Mouse (Mus musculus) ES-E14 (cell line): ENCODE data around the gene Slc15a1. TPM values are rescaled to one million over a fixed set of nuclear protein-coding genes. Genes with fewer than 3 reads are reported as not detected.

Experiments
- DNase-seq: peaks from one replicate; pipeline ENCODE4 v3.0.0-alpha.2; 2013; ENCODE audit warnings: low read depth, low spot score
- H3K27ac ChIP-seq: 2 replicates; pipeline ENCODE4 v1.5.1; 2012; ENCODE audit warnings: low read depth, mild to moderate bottlenecking, low read length, moderate library complexity, mixed read lengths; ENCODE audit not compliant: poor library complexity, insufficient read depth, severe bottlenecking
- H3K36me3 ChIP-seq: 2 replicates; pipeline ENCODE4 v1.6.1; 2012; ENCODE audit warnings: mild to moderate bottlenecking, low read length, moderate library complexity, mixed read lengths; ENCODE audit not compliant: control insufficient read depth, poor library complexity, insufficient read depth, severe bottlenecking
- H3K4me1 ChIP-seq, 2 experiments: fragments of 150-350 bp in 1 of 2; sonication (generic) in 1 of 2; 2 replicates each; pipeline ENCODE4 v1.6.1; 2012; ENCODE audit warnings: low read length in 2 of 2, mild to moderate bottlenecking in 1 of 2, mixed read lengths in 1 of 2; ENCODE audit not compliant: control insufficient read depth in 2 of 2, insufficient read depth in 2 of 2, poor library complexity in 1 of 2
- H3K4me3 ChIP-seq, 2 experiments: fragments of 150-350 bp in 1 of 2; sonication (generic) in 1 of 2; 2 replicates each; pipeline ENCODE4 v1.5.1; 2012; ENCODE audit warnings: low read length in 2 of 2, low read depth in 1 of 2, mild to moderate bottlenecking in 1 of 2, mixed read lengths in 1 of 2; ENCODE audit not compliant: insufficient read depth in 1 of 2, poor library complexity in 1 of 2, severe bottlenecking in 1 of 2
- H3K9ac ChIP-seq: 2 replicates; pipeline ENCODE4 v1.6.1; 2012; ENCODE audit warnings: low read depth, mild to moderate bottlenecking, low read length, mixed read lengths; ENCODE audit not compliant: poor library complexity, insufficient read depth, severe bottlenecking
- H3K9me3 ChIP-seq: fragments of 150-350 bp; sonication (generic); 2 replicates; pipeline ENCODE4 v1.6.1; 2012; ENCODE audit warnings: low read depth, mild to moderate bottlenecking, low read length; ENCODE audit not compliant: control insufficient read depth, insufficient read depth
- CHD2 ChIP-seq: IDR thresholded peaks from 2 replicates; pipeline ENCODE4 v1.6.1; 2014; ENCODE audit warnings: mild to moderate bottlenecking, low read depth, low read length, inconsistent platforms
- HCFC1 ChIP-seq: IDR thresholded peaks from 2 replicates; pipeline ENCODE4 v1.6.1; 2012; ENCODE audit warnings: low read length, inconsistent platforms, borderline replicate concordance; ENCODE audit not compliant: insufficient read depth
- MAFK ChIP-seq: IDR thresholded peaks from 2 replicates; pipeline ENCODE4 v1.6.1; 2014; ENCODE audit warnings: mild to moderate bottlenecking, low read depth, low read length, inconsistent platforms; ENCODE audit not compliant: insufficient read depth
- ZC3H11A ChIP-seq: IDR thresholded peaks from 2 replicates; pipeline ENCODE4 v1.6.1; 2012; ENCODE audit warnings: low read depth, mild to moderate bottlenecking, inconsistent platforms, low read length, borderline replicate concordance
- ZNF384 ChIP-seq: IDR thresholded peaks from 2 replicates; pipeline ENCODE4 v1.6.1; 2012; ENCODE audit warnings: low read depth, low read length, inconsistent platforms
- in situ Hi-C, 2 experiments: fragments of 600-800 bp; cut with MboI; formaldehyde crosslinking; loops; one replicate each; pipeline ENCODE4 v1.15.1; 2025; ENCODE audit warnings: low sequenced_read_pairs in 2 of 2, inconsistent platforms in 1 of 2; ENCODE audit not compliant: unreplicated experiment in 2 of 2
- total RNA-seq: library from RNA; depleted of rRNA; stranded (reverse); fragments of 300-350 nt; gene quantifications from 2 replicates; pipeline ENCODE4 v1.2.3, GENCODE M21; 2012

Slc15a1 gene
- total RNA-seq, 1 experiment = 4.6 TPM

- TF ChIP-seq CHD2 (no peak), MAFK (no peak), ZC3H11A (no peak), HCFC1 (no peak), ZNF384 (no peak)
- in situ Hi-C loops = no loop called here
- H3K36me3 ChIP-seq = no peaks in the 10 kb centered on the region
These were observed 5.3 kb downstream of the Slc15a1 start for GRCm38 (mm10) chr14:121499769-121500168.

DNA sequence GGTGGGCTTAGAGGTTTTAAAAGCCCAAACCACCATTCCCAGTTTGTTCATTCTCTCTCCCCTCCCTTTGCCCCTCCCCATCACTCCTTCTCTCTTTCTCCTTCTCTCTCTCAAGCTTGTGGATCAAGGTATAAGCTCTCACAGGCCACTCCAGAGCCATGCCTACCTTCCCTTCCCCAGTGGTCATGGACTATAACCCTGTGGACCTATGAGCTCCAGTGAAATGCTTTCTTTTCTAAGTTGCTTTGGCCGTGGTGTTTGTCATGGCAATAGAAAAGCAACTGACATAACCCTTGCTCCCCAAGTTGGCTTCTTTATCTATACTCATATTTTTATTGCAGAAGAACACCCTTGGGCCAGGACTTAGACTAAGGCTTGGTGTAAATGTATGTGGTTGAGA is 7.3 kb downstream of the Slc15a1 start:
- no peak for DNase-seq
- Histone ChIP-seq H3K4me1 (peaks cover 0 to 4% of the 10 kb centered on the region in 2 experiments; a peak in 1 of 4 replicates), H3K9ac (no peak overlapping the region), H3K27ac (no peak overlapping the region), H3K4me3 (no peak overlapping the region), H3K36me3 (no peaks in the 10 kb centered on the region), H3K9me3 (no peaks in the 10 kb centered on the region)
- TF ChIP-seq MAFK (no peak), ZC3H11A (no peak), ZNF384 (no peak), HCFC1 (no peak), CHD2 (no peak)
- in situ Hi-C loops = no loop called here

More at GRCm38 (mm10) chr14:121499769-121500168, 5.3 kb downstream of the Slc15a1 start:
- Histone ChIP-seq H3K9ac (no peak overlapping the region), H3K4me3 (no peak overlapping the region), H3K9me3 (no peaks in the 10 kb centered on the region), H3K27ac (no peak overlapping the region), H3K4me1 (peaks cover 3 to 7% of the 10 kb centered on the region in 2 experiments; a peak in 2 of 4 replicates)
- DNase-seq = no peak

- no peaks in the 10 kb centered on the region for H3K4me1 ChIP-seq
- no peak overlapping the region for H3K9ac ChIP-seq
- H3K36me3 ChIP-seq = no peaks in the 10 kb centered on the region
- TF ChIP-seq CHD2 (no peak), ZNF384 (no peak), HCFC1 (no peak), ZC3H11A (no peak), MAFK (no peak)
- DNase-seq = no peak
- in situ Hi-C loops = no loop called here
- H3K4me3 ChIP-seq = no peak overlapping the region
- H3K9me3 ChIP-seq = no peaks in the 10 kb centered on the region
- H3K27ac ChIP-seq = no peak overlapping the region
These were observed 9.3 kb downstream of the Slc15a1 start for GRCm38 (mm10) chr14:121495741-121496140.

DNA sequence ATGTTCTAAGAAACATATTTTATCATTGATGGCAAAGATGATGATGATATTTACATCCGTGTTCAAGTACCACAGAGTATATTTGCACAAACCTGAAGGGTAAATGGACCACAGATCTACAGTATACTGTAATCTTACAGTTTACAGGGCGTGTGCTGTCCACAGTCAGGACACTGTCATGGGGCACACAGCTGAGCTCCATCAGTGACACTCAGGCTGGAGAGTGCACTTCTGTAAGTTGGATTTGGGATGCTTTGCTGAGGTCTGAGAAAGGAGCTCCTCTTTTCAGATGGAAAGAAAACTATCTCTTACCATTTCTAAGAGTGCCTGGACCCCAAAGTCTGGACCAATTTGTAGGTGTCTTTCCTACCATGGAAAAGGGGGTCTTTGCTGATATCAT is 9.9 kb downstream of the Slc15a1 start:
- in situ Hi-C loops = no loop called here
- no peaks in the 10 kb centered on the region for H3K4me1 ChIP-seq
- no peaks in the 10 kb centered on the region for H3K36me3 ChIP-seq
- no peak overlapping the region for H3K27ac ChIP-seq
- no peak overlapping the region for H3K9ac ChIP-seq
- no peaks in the 10 kb centered on the region for H3K9me3 ChIP-seq
- TF ChIP-seq HCFC1 = no peak
- TF ChIP-seq MAFK = no peak
- TF ChIP-seq ZC3H11A = no peak
- no peak for TF ChIP-seq ZNF384
- TF ChIP-seq CHD2 = no peak
- H3K4me3 ChIP-seq = no peak overlapping the region
- no peak for DNase-seq

DNA sequence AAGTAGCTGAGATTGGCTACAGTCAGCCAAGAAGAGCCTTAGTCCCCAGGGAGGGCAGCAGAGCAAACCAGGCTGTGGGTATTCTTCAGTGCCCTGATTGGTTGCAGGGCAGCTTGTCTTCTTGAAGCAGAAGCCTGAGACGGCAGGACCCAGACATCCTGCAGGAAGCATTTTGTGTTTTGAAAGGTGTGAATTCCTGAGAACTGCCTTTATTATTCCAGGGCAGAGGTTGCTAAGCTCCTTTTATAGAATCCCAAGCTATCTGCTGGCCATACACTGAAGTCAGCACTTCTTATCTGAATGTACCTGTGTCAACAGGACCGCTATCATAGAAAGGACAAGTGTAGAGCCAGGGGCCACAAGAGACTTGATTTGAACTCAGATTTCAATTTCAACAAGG is 10.8 kb downstream of the Slc15a1 start:
- Histone ChIP-seq H3K9ac (no peak overlapping the region), H3K9me3 (no peaks in the 10 kb centered on the region), H3K4me1 (no peaks in the 10 kb centered on the region), H3K27ac (no peak overlapping the region), H3K4me3 (no peak overlapping the region), H3K36me3 (no peaks in the 10 kb centered on the region)
- DNase-seq = no peak
- in situ Hi-C loops = no loop called here
- TF ChIP-seq ZNF384 (no peak), CHD2 (no peak), HCFC1 (no peak), ZC3H11A (no peak), MAFK (no peak)
